Mouse (Mus musculus) B cell, adult 2 months (primary cell): ENCODE data around the gene Arhgdib.
"Not testable (repeated sequence)": the region's sequence is repeated elsewhere in the genome, so short reads cannot be mapped to it uniquely, and the experiment has no call there.

Source experiments
- DNase-seq, 2 experiments: peaks; one replicate each; pipeline ENCODE4 v3.0.0; 2022

Gene Arhgdib

DNA sequence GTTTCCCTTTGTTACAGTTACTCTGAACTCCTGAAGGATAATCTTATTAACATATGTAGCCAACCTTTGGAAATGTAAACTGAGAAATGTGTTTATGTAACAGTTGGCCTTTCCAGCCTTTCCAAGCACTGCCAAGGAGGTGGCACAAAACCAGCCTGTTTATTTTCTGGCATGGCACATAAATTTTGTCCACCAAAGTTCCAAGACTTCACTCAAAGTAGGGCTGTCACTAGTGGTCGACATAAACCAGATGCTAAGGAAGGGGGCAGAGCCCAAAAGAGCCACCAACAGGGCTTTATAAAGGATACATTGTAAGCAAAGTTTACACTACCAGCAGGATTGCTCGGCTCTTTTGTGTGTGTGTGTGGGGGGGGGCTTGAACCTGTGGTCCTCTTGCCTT is 23.8 kb downstream of the Arhgdib start:
- no peak for DNase-seq

DNA sequence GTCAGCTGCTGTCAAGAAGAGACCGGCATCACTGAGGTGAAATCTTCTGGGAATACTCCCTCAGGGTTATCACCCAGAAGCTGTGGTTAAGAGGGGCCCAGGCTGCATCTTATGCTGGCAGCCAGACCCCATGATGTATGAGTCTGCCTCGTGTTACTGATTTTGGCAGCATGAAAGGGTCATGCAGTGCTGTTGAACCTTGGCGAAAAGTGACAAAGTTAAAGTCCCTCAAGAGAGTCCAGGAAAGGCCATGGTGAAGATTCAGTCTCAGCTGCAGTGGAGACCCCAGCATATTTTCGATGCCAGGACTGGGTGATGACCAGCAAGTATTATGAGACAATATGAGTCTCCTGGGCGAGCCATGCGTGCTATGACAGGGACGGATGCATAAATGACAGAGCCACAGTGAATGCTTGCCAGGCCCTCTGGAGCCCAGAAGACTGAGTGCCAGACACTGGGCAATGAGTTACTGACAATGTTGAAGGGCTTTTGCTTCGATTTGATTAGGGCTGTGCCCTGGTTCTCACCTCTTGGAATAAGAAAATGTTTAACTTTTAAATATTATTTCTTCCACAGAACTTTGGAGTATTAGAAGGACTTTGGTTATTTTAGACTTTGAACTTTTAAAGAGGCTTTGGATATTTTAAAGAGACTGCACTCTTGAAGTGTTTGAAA is 25.8 kb downstream of the Arhgdib start:
- DNase-seq = no peak

DNA sequence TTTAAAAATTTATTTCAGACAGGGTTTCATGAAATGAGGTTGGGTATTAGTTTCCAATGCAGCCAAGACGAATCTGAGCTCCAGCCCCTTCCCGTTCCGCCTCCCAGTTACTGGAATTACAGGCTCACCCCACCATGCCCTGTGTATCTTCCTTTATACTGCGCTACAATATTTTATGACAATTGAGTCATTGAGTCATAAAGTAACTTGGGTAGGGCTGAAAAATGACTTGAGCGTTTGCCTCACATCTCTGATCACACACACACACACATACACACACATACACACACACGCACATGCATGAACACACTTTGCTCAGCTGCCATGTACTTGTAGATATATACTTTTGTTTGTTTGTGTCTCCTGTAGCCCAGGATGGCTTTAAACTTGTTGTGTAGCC is 27.5 kb downstream of the Arhgdib start:
- no peak for DNase-seq

DNA sequence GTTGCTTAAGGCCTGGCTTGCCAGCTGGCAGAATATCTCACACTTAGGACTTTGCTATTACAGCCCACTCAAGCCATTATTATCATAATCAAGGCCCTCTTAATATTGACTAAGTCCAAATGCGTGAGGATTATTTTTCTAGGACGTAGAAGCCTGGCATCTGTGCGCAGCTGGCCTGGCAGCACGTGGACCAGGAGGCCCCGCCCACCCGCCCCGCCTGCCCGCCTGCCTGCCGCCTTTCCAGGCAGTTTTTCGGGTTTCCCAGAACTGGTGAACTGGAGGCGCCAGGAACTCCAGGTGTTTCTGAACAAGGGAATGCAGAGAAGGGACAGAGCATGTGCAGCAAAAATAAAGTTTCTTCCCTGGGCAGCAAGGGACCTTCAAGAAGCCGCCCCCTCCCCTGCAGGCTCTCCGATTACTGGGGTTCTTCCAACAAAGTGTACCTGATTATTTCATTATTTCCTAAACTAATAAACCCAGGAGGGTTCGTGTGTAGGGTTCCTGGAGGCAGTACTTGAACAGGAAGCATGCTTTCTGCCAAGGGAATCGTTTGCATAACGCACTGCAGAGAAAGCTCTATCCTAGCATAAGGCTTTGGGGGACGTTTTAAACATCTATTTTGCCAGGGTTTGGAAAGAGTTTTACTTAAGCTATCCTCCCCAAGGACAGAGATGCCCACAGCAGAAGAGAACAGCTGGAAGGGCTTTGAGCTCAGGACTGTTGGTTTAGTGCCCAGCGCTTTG is 28.1 kb downstream of the Arhgdib start:
- DNase-seq = no peak

DNA sequence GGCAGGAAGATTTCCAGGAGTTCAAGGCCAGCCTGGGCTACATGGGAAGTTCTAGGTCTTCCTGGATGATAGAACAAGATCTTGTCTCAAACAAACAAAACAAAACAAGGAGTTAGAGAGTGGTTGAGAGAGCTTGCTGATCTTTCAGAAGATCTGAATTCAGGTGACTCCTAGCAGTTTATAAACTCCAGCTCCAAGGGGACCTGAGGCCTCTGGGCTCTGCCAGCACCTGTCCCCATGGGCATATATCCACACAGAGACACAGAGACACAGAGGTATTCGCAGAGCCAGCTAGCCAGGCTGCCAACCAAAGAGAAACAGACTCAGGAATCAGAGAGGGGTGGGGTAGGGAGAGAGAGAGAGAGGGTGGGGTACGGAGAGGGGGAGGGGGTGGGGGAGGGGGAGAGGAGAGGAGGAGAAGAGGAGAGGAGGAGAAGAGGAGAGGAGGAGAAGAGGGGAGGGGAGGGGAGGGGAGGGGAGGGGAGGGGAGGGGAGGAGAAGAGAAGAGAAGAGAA is 28.9 kb downstream of the Arhgdib start:
- no peak for DNase-seq

DNA sequence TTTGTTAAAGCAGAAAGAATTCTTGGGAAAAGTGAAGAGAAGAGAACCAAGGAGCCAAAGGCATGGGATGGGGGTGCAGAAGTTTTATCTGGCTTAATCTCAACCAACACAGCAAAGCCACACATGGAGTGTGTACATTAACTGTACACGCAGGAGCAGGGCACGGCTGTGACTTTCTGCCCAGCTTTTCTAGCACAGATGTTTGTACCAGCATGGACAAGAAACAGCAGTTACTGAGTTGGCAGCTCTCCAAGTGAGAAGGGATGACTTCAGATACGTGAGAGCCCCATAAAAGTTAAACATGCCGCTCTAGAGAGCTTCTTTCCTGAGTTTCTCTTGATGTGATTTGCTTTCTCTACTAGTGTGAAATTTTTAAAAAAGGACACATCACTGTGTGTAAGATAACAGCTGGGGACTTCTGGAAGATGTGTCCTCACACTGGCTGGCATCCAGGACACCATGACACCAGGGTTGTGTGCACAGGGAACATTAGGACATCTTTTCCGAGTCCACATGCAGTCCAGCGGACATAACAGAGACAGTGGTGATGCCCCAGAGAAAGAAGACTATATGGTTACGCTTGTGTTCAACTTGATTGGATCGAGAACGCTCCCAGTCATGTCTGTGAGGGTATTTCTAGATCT is 31.3 kb downstream of the Arhgdib start:
- no peak for DNase-seq

DNA sequence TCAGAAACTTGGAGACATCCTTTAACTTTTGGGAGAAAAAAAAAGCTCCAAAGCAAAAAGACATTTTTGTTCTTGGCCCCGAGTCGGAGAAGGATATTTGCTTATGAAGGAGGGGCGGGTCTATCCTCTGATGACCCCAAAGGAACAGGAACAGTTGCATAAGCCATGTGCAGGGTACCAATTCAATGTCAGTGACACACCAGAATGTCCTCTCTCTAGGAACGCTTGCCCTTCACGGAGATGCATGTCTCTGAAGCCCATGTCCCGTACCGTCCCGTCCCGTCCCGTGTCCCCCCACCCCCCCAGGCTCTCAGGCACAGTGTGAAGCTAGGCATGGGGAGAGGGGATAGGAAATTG is 34.8 kb downstream of the Arhgdib start:
- no peak for DNase-seq

DNA sequence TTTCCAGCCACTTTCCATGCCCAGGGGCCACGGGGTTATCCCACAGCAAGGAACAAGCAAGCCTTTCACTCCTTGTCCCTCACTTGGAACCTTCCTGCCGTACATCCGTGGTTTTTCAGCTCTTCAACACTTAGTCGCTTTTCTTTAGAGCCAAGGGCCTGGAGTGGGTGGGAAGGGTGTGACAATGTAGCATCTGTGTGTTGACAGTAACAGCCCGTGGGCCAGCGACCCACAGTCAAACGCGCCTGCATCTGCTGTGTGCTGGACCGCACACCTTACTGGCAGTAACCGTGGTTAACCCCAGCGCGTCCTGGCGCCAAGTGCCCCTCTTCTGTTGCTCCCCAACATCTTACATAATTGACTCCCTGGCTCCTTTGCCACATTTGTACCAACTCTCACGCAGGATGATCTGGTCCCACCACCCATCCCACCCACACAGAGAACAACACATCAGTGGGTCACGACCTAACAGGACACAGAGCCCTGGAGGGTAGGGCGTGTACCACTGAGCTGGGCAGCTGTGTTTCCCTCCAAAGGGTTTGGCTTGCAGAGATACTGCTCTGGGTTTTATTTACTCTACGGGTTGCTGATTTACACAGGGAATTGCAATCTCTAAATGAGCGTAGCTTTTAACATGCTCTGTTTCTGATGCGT is 35.3 kb downstream of the Arhgdib start:
- DNase-seq = no peak

DNA sequence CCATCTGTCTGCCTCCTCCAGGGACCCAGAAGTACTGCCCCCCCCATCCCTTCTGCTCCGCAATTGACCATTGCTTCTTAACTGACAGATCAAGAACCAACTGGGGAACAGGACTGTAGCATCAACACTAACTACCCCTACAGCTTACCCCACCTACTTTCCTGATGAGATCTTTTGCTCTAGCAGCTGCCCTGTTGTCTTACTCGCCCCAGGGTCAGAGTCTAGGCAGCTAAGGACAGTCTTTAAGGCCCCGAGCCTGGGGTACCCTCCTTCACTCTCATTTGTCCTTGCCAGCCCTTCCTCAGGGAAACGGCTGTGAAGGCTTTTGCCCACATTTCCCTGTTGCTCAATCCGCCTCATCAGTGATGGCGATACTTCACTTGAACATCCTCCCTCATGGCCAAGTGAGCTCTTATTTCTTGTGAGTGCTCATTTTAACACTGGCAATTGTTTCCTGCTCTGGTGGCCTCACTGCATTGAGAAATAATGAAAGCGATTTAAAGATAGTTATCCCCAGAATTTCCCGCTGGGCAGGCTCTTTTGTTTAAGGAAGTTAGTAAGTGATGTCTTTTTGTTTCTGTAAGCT is 37.7 kb downstream of the Arhgdib start:
- no peak for DNase-seq

DNA sequence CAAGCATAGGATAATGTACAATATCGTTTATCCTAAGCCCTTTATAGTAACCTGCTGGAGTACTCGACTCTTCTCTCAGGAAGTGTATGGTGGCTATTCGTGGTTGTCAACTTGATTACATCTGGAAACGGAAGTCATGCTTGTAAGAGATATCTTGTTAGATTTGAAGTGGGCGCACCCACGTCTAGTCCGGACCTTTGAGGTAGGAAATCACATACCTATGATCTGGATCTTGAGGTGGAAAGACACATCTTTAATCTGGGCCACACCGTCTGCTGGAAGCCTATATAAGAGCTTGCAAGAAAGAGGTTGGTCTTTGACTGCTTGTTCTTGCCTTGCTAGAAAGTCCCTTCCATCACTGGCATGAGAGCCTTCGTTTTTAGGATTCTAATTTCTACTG is 39.2 kb downstream of the Arhgdib start:
- no peak for DNase-seq

DNA sequence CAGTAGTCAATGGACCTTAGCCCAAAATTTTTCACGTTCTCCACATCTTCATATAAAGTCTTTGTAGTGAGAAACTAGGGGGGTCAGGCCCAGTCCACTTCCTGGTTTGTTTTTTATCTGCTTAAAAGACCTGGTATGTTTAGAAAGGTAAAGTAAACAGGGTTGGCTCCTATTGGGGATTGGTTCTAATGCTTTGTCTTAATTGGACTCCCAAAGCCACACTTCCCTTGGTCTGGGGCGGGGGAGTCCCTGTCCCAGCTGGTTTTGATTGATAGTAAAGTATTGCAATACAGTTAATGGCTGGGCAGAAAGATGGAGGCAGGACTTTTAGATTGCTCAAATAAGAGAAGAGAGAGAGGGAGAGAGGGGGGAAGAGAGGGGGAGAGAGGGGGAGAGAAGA is 40.7 kb downstream of the Arhgdib start:
- DNase-seq = no peak

DNA sequence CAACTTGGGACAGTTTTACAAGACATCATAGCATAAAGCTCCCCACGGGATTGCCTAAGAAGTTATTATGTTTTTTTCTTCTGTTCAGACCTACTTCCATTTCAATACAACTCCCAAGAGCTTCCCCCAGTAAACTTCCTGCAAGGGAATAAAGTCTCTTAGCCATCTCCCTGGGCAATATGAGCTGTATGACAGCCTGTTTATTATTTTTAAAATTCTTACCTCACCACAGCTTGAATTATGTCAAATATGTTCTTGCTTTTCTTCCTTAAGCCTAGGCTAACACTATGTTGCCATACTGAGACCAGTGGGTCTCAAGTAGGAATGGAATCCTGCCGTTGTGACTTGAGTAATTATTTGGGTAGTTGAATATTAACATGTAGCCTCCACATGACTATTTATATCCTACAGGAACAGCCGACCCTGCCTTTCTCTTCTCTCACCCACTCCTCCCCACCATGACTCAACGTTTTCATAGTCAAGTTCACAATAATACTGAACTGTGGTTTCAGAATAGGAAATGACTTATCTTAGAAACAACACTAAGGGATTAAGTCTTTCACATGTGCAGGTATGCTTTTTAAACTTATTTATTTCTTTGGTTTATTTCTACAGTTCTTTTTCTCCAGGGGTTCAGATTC is 41.2 kb downstream of the Arhgdib start:
- DNase-seq = no peak

DNA sequence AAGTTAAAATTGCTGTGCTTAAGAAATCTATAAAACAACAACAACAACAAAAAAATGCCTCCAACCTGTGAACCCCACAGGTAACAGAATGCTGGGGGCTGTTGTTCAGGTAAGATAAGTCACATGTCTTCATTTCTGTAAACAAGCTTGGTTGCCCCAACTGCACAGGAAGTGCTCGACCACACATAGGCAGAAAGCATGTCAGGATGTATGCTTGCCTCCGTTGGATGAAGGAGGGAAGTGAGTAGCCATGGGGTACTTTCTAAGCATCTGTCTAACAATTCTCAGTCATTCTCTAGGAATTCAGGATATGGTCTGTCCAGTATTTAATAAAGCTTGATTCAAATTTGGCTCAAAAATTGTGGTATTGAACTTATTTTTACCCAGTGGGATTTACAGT is 42.7 kb downstream of the Arhgdib start:
- peak; percentile 20 to 25 for DNase-seq

DNA sequence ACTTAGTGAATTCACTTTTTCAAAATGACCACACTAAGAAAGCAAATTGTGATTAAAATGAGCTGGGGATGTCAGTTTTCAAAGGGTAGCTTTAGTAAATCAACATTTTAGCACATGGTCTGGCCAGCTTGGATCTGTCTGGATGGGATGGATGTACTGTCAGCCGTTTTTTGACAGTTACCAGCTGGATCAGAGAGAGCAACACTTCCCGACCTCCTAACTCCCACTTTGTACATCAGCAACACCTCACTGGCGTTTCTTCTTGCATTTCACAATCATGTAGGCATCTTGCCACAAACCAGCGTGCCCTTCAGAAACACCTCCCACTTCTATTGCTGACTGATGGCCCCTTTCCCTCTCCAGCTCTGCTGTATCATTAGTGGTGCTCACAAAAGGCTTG is 43.5 kb downstream of the Arhgdib start:
- no peak for DNase-seq

DNA sequence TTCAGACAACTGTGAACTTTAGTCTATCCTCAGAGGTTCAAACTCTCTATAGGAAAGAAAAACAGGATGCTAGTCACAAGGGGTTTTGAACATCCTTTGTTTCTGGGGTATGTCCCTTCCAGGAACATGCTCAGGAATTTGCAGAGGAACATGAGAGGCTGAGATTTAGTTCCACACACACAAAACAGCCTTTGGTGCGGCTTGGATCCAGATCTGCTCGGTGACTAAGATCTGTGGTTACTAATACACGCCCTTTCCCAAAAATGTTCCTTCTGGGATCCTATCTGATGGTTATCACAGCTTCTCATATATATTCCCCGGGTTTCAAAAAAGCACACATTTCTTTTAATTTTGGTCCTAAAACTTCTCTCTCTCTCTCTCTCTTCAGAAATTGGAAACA is 43.9 kb downstream of the Arhgdib start:
- DNase-seq = no peak

DNA sequence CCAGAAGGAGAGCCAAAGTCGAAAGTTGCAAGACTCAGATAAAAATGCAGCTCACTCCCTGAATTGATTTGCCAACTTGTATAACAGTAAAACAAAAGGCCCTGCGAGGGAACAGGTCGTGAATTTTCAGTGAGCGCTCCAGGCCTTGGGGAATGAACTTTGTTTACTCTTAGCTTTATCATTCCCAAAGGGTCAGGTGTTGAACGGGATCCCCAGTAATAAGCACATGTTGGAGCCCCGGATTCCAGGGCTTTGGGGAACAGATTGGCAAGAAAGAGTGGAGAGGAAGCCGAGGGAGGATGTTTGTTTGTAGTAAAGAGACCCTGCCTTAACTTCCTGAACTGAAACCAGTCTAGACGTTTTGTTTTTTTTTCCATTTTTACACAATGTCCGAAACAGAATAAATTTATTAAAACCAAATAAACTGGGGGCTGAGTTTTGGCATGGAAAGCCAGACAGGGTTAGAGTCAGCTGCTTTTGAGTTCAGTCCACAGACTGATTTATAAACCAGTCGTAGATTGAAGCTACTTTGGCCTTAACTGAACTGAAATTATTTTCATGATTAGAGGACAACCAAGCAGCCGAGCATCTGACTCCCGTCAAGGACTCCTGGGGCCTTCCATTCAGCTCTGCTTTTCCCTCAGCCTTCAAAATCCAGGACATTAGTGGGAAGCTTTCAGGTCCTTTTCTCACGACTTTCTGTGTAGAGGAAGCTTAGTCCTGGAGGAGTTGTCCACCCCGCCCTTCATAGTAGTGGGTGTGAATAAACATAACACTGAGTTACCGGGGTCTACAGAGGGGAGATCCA is 47.0 kb downstream of the Arhgdib start:
- no peak for DNase-seq

DNA sequence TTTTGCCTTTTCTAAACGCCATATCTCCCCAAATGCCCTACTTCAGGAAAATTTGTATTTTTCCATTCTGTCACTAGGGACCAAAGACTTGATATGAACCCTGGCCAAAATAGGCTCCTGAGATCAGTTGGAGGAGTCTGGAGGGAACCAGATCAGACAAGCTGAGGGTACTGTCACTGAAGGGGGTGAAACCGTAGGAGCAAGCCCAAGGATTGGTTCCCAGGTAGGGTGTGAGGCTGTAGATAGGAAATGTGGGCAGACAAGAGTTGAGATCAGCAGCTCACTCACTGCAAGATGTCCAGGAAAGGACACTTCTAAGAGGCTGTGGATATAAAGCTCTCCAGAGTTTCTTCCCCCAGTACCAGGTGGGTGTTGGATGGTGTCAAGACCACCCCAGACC is 49.7 kb downstream of the Arhgdib start:
- no peak for DNase-seq

DNA sequence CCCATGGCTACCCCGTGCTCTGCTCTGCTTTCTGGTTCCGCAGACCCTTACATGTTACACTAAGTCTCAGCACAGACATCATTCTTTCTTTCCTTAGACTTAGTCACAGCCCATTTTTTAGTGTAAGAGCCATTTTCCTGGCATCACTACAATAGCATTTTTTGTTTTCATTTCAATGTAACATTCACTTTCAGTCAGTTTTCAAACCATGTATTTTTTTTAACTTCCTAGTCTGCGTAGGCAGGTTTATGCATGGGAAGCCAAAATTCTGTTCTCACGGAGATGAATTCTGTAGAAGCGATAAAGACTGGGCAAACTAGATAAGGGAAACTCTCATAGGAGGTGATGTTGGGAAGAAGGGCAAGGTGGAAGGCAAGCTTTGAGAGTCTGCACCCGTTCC is 52.1 kb downstream of the Arhgdib start:
- no peak for DNase-seq

DNA sequence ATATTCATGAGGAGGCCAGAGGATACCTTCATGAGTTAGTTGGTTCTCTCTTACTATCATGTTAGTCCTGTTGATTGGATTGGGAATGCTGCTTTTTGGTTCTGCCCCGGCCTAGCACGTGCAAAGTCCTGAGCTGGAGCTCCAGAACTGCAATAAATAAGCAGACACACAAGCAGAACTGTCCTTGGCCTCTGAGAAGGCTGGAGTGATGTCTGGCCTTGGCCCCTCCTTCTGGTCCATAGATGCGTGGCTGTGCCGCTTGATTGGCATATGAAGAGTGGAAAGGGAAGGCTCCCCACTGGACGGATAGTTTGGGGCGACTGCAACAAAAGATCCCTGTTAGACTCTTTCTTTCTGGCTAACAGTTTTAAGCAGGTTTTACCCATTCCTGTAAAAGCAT is 52.6 kb downstream of the Arhgdib start:
- no peak for DNase-seq

DNA sequence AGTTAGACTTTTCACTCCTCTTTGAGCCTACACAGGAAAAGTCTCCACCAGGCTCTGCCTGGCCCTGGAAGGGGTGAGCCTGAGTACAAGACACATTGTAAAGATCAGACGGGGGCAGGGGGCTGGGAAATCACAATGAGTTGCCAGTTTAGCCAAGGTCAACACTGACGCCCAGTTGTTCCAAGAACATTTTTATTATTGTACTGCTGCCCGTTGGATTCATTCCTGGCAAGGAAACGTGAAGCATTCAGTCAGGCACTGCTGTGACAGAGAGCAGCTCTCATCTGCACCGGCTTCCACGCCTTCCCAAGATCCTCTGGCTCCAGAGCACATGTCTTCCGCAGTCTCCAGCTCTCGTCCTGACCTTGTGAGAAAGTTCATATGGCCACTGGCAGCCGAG is 53.8 kb downstream of the Arhgdib start:
- no peak for DNase-seq

DNA sequence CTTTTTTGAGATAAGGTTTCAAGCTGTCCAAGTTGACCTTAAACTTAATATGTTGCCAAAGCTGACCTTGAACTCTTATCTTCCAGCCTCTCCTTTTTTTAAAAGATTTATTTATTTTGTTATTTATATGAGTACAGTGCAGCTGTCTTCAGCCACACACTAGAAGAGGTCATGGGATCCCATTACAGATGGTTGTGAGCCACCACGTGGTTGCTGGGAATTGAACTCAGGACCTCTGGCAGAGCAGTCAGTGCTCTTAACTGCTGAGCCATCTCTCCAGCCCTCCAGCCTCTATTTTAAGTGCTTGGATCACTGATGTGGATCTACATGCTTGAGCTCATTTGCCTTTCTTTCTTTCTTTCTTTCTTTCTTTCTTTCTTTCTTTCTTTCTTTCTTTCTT is 56.9 kb downstream of the Arhgdib start:
- DNase-seq = not testable (repeated sequence)

DNA sequence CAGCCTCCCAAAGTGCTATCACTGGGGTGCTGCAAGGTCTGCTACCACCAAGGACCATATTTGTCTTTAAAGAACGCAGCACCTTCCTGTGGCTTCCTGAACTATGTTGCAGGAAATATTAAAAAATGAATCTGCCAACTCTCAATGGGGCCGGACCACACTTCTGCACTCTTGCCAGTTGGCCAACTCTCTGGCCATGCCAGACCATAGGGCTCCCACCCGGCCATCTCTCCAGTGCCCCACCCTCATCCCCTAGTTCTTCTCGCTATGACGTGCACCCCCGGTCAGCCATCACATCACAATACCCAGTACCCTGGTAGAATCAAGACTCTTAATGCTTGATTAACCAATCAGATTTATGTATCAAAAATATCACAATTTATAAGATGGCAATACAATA is 57.7 kb downstream of the Arhgdib start:
- DNase-seq = no peak
